Mouse (Mus musculus) midbrain, embryonic 15.5 days (tissue): ENCODE results near the gene Snx30. TPM values are rescaled to one million over a fixed set of nuclear protein-coding genes. Genes with fewer than 3 reads are reported as not detected.
A peak's percentile ranks its signal among the peaks of the same experiment; 100 is the strongest.

Experiments used
- ATAC-seq: fragments of 200-750 bp; cut with Nextera tagmentation; replicated peaks from 2 replicates; pipeline ENCODE4 v1.8.0; 2017; ENCODE audit warnings: moderate TSS enrichment
- H3K27ac ChIP-seq: fragments of 300-500 bp; sonication (generic); 2 replicates; pipeline ENCODE4 v1.5.1; 2015; ENCODE audit warnings: mild to moderate bottlenecking, inconsistent platforms
- H3K27me3 ChIP-seq: fragments of 300-500 bp; sonication (generic); replicated peaks from 2 replicates; pipeline ENCODE4 v1.6.1; 2015; ENCODE audit warnings: inconsistent platforms
- H3K36me3 ChIP-seq: fragments of 300-500 bp; sonication (generic); replicated peaks from 2 replicates; pipeline ENCODE4 v1.6.1; 2015; ENCODE audit warnings: inconsistent platforms
- H3K4me1 ChIP-seq: fragments of 300-500 bp; sonication (generic); 2 replicates; pipeline ENCODE4 v1.6.1; 2015; ENCODE audit warnings: inconsistent platforms
- H3K4me2 ChIP-seq: fragments of 300-500 bp; sonication (generic); 2 replicates; pipeline ENCODE4 v1.6.1; 2015; ENCODE audit warnings: inconsistent platforms, mild to moderate bottlenecking, moderate library complexity
- H3K4me3 ChIP-seq: fragments of 300-500 bp; sonication (generic); 2 replicates; pipeline ENCODE4 v1.5.1; 2015; ENCODE audit warnings: mild to moderate bottlenecking, inconsistent platforms
- H3K9ac ChIP-seq: fragments of 300-500 bp; sonication (generic); 2 replicates; pipeline ENCODE4 v1.6.1; 2015; ENCODE audit warnings: mild to moderate bottlenecking, inconsistent platforms
- H3K9me3 ChIP-seq: fragments of 300-500 bp; sonication (generic); 2 replicates; pipeline ENCODE4 v1.6.1; 2016; ENCODE audit warnings: inconsistent platforms
- WGBS: fragments of 180-500 bp; shearing (Covaris S2); methylation state at CpG from one replicate; pipeline ENCODE4 v1.1.7; 2015; ENCODE audit warnings: mixed read lengths; 5-methylcytosine and 5-hydroxymethylcytosine counted together
- polyA plus RNA-seq: library from polyadenylated mRNA; unstranded; fragments of >200 nt; fragmentation: Nextera tagmentation; extraction: Ambion mirVana; gene quantifications from 2 replicates; pipeline ENCODE4 v1.2.1, GENCODE M21; 2015

The Snx30 gene
- polyA plus RNA-seq, 1 experiment from 2014 or later = 22.4 TPM

- WGBS = 77% methylated on average over 9 of the region's 9 CpGs
- Histone ChIP-seq H3K4me2 (no peak overlapping the region), H3K36me3 (no peaks in the 10 kb centered on the region), H3K9ac (no peak overlapping the region), H3K27ac (no peak overlapping the region), H3K27me3 (no peaks in the 10 kb centered on the region), H3K4me3 (no peak overlapping the region), H3K4me1 (peaks cover 13% of the 10 kb centered on the region; the same call in 1 of the 2 replicates), H3K9me3 (no peaks in the 10 kb centered on the region)
- ATAC-seq = no peak
Observed at GRCm38 (mm10) chr4:59816477-59816876, 10.8 kb downstream of the Snx30 start.

- Histone ChIP-seq H3K9ac (no peak overlapping the region), H3K4me1 (peaks cover 13% of the 10 kb centered on the region; the same call in 1 of the 2 replicates), H3K36me3 (no peaks in the 10 kb centered on the region), H3K27me3 (no peaks in the 10 kb centered on the region), H3K4me2 (no peak overlapping the region), H3K27ac (no peak overlapping the region), H3K4me3 (no peak overlapping the region), H3K9me3 (no peaks in the 10 kb centered on the region)
- WGBS = 86% methylated on average over 5 of the region's 5 CpGs
- ATAC-seq = no peak
Observed at GRCm38 (mm10) chr4:59817790-59818189, 12.2 kb downstream of the Snx30 start.

DNA sequence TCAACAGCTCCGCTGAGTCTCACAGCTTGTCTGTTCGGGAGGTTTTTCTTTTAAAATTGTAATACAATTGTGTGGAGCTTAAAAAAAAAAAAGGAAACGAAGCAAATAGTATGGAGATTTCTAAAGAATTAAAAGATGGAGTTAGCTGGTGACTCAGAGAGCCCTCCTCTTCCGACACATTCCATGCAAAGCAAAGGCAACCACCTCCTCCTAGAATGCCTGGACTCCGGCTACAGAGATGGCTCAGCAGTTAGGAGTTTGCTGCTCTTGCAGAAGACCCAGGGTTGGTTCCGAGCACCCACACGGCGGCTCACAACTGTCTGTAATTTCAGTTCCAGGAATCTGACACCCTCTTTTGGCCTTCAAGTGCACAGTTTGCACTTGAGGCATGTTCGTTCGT is 12.9 kb downstream of the Snx30 start:
- H3K36me3 ChIP-seq = no peaks in the 10 kb centered on the region
- ATAC-seq = no peak
- H3K9me3 ChIP-seq = no peaks in the 10 kb centered on the region
- H3K4me3 ChIP-seq = no peak overlapping the region
- peaks cover 13% of the 10 kb centered on the region; the same call in 1 of the 2 replicates for H3K4me1 ChIP-seq
- 73% methylated on average over 10 of the region's 10 CpGs for WGBS
- H3K4me2 ChIP-seq = no peak overlapping the region
- H3K27ac ChIP-seq = no peak overlapping the region
- no peaks in the 10 kb centered on the region for H3K27me3 ChIP-seq
- H3K9ac ChIP-seq = no peak overlapping the region

GRCm38 (mm10) chr4:59819054-59819472 is 13.4 kb downstream of the Snx30 start:
- H3K9ac ChIP-seq = no peak overlapping the region
- H3K9me3 ChIP-seq = no peaks in the 10 kb centered on the region
- no peaks in the 10 kb centered on the region for H3K27me3 ChIP-seq
- peak; percentile 19 for ATAC-seq
- H3K36me3 ChIP-seq = no peaks in the 10 kb centered on the region
- H3K27ac ChIP-seq = no peak overlapping the region
- H3K4me2 ChIP-seq = no peak overlapping the region
- H3K4me1 ChIP-seq = peaks cover 13% of the 10 kb centered on the region; the same call in 1 of the 2 replicates
- 60% methylated on average over 7 of the region's 7 CpGs for WGBS
- H3K4me3 ChIP-seq = no peak overlapping the region

- Histone ChIP-seq H3K4me3 (no peak overlapping the region), H3K4me1 (peaks cover 13% of the 10 kb centered on the region; the same call in 1 of the 2 replicates), H3K9me3 (no peaks in the 10 kb centered on the region), H3K36me3 (no peaks in the 10 kb centered on the region), H3K27me3 (no peaks in the 10 kb centered on the region), H3K9ac (no peak overlapping the region), H3K27ac (no peak overlapping the region), H3K4me2 (no peak overlapping the region)
- WGBS = 25% methylated on average over 12 of the region's 12 CpGs
- ATAC-seq = peak; percentile 73
Observed at GRCm38 (mm10) chr4:59819477-59820022, 13.9 kb downstream of the Snx30 start.

GRCm38 (mm10) chr4:59821516-59821915 is 15.9 kb downstream of the Snx30 start:
- Histone ChIP-seq H3K9ac (no peak overlapping the region), H3K9me3 (no peaks in the 10 kb centered on the region), H3K4me2 (no peak overlapping the region), H3K36me3 (no peaks in the 10 kb centered on the region), H3K4me1 (peaks cover 13% of the 10 kb centered on the region; the same call in 1 of the 2 replicates), H3K27me3 (no peaks in the 10 kb centered on the region), H3K27ac (no peak overlapping the region), H3K4me3 (no peak overlapping the region)
- no peak for ATAC-seq
- WGBS = 97% methylated on average over 1 of the region's 1 CpGs

DNA sequence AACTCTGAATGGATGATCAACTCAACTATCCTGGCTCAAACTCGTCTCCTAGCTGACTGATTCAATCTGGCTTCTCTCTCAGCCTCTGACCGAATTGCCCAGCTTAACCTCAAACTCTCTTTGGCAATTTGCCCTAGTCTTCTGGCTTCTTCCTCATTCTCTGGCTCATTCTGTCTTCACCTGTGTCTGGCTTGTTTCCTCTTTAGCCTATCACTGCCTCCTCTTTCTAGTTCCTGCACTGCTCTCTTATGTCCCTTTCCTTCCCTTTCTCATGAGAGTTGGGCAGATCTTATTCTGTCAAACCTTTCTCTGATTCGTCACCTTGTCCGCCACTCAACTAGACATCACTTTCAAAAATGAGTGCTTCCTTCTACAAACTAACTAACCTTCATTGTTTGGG is 16.5 kb downstream of the Snx30 start:
- no peak overlapping the region for H3K4me2 ChIP-seq
- H3K9me3 ChIP-seq = no peaks in the 10 kb centered on the region
- peaks cover 13% of the 10 kb centered on the region; the same call in 1 of the 2 replicates for H3K4me1 ChIP-seq
- no peak overlapping the region for H3K9ac ChIP-seq
- no peak for ATAC-seq
- no peaks in the 10 kb centered on the region for H3K27me3 ChIP-seq
- no peak overlapping the region for H3K27ac ChIP-seq
- 85% methylated on average over 4 of the region's 4 CpGs for WGBS
- H3K4me3 ChIP-seq = no peak overlapping the region
- no peaks in the 10 kb centered on the region for H3K36me3 ChIP-seq

- Histone ChIP-seq H3K27ac (no peak overlapping the region), H3K27me3 (no peaks in the 10 kb centered on the region), H3K9ac (no peak overlapping the region), H3K4me2 (no peak overlapping the region), H3K9me3 (no peaks in the 10 kb centered on the region), H3K36me3 (no peaks in the 10 kb centered on the region), H3K4me1 (peaks cover 13% of the 10 kb centered on the region; the same call in 1 of the 2 replicates), H3K4me3 (no peak overlapping the region)
- WGBS = 61% methylated on average over 7 of the region's 7 CpGs
- ATAC-seq = no peak
Observed at GRCm38 (mm10) chr4:59823470-59823869, 17.8 kb downstream of the Snx30 start.

- no peak for ATAC-seq
Observed at GRCm38 (mm10) chr4:59824860-59825259, 19.2 kb downstream of the Snx30 start.

DNA sequence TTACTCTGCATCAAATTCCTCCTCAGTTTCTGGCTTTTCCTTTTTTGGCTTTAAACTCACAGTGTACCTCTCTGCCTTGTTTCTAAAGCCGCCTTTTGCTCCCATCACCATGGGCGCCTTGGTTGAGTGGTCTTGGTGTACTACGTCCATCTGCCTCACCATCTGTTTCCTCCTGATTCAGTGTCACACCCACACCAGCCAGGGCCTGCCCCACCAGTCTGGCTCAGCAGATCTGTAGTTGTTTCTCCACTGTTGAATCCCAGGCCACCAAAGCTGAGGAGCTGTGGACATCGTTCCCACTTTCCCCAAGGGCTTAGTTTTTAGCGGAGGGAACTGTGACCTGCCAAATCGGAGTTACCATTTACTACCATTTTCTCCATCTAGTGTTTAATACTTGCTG is 20.0 kb downstream of the Snx30 start:
- ATAC-seq = no peak

More at GRCm38 (mm10) chr4:59824860-59825259, 19.2 kb downstream of the Snx30 start:
- Histone ChIP-seq H3K36me3 (no peaks in the 10 kb centered on the region), H3K9ac (no peak overlapping the region), H3K4me2 (no peak overlapping the region), H3K4me3 (no peak overlapping the region), H3K4me1 (peaks cover under 1% of the 10 kb centered on the region; the same call in 1 of the 2 replicates), H3K27me3 (no peaks in the 10 kb centered on the region), H3K9me3 (no peaks in the 10 kb centered on the region), H3K27ac (no peak overlapping the region)
- WGBS = 94% methylated on average over 5 of the region's 5 CpGs

DNA sequence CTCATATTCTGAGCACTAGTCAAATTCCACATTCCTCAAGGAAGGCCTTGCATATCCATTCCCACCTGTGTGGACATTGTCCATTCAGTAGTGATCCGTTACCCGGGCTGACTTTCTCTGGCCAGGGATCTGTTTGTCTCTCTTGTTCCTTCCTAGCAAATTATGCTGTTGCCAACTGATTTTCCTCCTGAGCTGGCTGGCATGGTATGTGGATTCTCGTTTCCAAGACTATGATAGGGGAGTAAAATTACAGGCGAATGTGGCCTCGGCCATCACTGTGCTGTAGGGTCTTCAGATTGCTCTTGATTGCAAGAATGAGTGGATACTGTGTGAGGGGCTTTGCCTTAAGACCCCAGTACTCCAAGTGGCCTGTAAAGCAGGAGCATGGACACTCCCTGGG is 20.7 kb downstream of the Snx30 start:
- no peaks in the 10 kb centered on the region for H3K27me3 ChIP-seq
- H3K9me3 ChIP-seq = no peaks in the 10 kb centered on the region
- no peak overlapping the region for H3K9ac ChIP-seq
- H3K27ac ChIP-seq = no peak overlapping the region
- H3K4me2 ChIP-seq = no peak overlapping the region
- ATAC-seq = no peak
- H3K4me1 ChIP-seq = no peaks in the 10 kb centered on the region
- no peaks in the 10 kb centered on the region for H3K36me3 ChIP-seq
- 88% methylated on average over 5 of the region's 5 CpGs for WGBS
- no peak overlapping the region for H3K4me3 ChIP-seq

More for the DNA sequence above, 20.0 kb downstream of the Snx30 start:
- Histone ChIP-seq H3K27ac (no peak overlapping the region), H3K4me1 (no peaks in the 10 kb centered on the region), H3K4me3 (no peak overlapping the region), H3K27me3 (no peaks in the 10 kb centered on the region), H3K9ac (no peak overlapping the region), H3K36me3 (no peaks in the 10 kb centered on the region), H3K9me3 (no peaks in the 10 kb centered on the region), H3K4me2 (no peak overlapping the region)
- WGBS = 92% methylated on average over 6 of the region's 6 CpGs

GRCm38 (mm10) chr4:59829072-59829471 is 23.4 kb downstream of the Snx30 start:
- Histone ChIP-seq H3K4me2 (no peak overlapping the region), H3K9me3 (no peaks in the 10 kb centered on the region), H3K27ac (no peak overlapping the region), H3K27me3 (no peaks in the 10 kb centered on the region), H3K9ac (no peak overlapping the region), H3K4me3 (no peak overlapping the region), H3K4me1 (no peaks in the 10 kb centered on the region), H3K36me3 (no peaks in the 10 kb centered on the region)
- ATAC-seq = no peak
- 85% methylated on average over 4 of the region's 4 CpGs for WGBS

DNA sequence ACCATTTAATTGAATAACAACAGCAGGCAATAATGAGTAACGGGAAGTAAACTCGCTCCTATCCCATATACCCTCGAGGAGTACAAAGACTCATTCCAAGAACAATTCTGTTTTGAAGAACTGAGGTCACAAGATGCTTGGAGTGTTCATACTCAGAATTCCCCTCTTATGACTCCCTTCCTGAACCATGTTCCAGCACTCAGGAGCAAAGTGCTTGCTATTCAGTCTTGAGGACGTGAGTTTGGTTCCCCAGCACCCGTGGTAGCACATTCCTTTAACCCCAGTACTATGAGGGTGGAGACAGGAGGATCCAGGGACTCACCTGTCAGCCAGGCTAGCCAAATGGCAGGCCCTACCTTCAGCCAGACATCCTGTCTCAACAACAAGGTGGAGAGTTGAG is 25.4 kb downstream of the Snx30 start:
- no peak overlapping the region for H3K27ac ChIP-seq
- H3K9me3 ChIP-seq = no peaks in the 10 kb centered on the region
- no peaks in the 10 kb centered on the region for H3K27me3 ChIP-seq
- H3K4me3 ChIP-seq = no peak overlapping the region
- H3K36me3 ChIP-seq = no peaks in the 10 kb centered on the region
- no peaks in the 10 kb centered on the region for H3K4me1 ChIP-seq
- no peak for ATAC-seq
- 89% methylated on average over 5 of the region's 5 CpGs for WGBS
- H3K4me2 ChIP-seq = no peak overlapping the region
- H3K9ac ChIP-seq = no peak overlapping the region
